Mouse (Mus musculus) layer of hippocampus, postnatal 10 days (tissue): Measurements from ENCODE around the gene Ddx6. TPM values are rescaled to one million over a fixed set of nuclear protein-coding genes. Genes with fewer than 3 reads are reported as not detected.
"Not testable (repeated sequence)": the region's sequence is repeated elsewhere in the genome, so short reads cannot be mapped to it uniquely, and the experiment has no call there.

Experiments
- DNase-seq, 2 experiments: peaks; one replicate each; pipeline ENCODE4 v3.0.0; 2021; ENCODE audit warnings: low spot score in 2 of 2
- total RNA-seq, 2 experiments: library from RNA; stranded (reverse); gene quantifications; 2 replicates each; pipeline ENCODE4 v1.2.3; 2021

Ddx6 gene
- total RNA-seq, 2 experiments from 2014 or later: 112 to 113 TPM

DNA sequence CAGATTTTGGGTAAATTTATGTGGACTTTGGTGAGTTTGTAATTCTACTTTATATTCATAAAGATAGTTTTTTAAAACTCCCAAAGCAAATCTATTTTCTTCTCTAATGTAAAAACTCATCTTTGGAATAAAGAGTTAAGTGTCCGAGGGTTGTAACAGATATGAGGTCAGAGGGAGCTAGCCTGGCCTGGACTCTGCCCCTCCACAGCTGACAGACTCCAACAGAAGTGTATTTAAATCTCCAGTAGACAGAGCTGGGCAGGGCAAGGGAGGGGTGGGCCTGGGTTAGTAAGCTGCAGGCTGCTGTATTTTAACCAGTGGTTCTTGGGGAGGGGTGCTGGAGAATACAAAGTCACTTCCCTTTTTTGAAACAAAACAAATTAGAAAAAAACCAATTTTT lies 35.3 kb downstream of the Ddx6 start:
- not testable (repeated sequence) for DNase-seq

DNA sequence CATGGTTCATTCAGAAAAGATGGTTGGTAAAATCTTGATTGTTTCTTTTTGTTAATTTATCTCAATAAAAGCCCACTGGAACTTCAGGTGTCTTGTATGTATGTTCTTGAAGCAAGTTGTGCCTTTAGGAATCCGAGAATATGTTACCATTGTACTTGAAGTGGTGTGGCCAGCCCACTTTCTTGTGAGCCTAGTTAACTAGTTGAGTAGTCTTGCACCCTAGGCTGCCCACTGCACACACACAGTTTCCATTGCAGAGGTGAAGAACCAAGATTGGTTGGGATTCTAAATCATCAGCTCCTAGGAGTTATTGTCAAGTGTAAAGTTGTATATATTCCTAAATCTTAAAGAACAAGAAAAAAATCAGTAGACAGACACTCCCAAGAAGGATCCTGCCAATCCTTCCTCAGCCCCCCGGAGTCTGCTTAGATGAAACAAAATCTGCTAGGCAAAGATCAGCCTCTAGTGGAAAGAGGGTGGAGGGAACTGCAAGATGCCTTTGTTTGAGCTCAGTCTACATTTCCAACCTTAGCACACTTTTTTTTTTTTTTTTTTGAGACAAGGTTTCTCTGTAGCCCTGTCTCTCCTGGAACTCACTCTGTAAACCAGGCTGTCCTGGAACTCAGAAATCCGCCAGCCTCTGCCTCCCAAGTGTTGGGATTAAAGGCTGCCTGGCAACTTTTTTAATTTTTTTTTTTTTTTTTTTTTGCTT lies 36.1 kb downstream of the Ddx6 start:
- no peak for DNase-seq

GRCm38 (mm10) chr9:44641616-44642015 lies 36.9 kb downstream of the Ddx6 start:
- DNase-seq: no peak

DNA sequence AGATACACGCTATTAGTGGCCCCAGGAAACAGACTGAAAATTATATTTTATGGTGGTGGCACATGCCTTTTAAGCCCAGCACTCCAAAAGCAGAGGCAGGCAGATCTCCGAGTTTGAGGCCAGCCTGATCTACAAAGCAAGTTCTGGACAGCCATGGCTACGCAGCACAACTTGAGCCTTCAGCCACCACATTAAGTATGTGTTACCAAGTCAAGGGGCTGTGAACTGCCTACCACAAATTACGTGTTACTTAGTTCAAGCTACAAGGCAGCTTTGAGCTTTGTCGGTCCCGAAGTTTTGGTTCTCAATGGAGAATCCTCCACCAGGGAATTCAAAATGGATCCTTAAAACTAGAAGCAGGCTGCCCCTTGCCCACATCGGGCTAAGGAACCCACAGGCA lies 38.4 kb downstream of the Ddx6 start:
- no peak for DNase-seq

DNA sequence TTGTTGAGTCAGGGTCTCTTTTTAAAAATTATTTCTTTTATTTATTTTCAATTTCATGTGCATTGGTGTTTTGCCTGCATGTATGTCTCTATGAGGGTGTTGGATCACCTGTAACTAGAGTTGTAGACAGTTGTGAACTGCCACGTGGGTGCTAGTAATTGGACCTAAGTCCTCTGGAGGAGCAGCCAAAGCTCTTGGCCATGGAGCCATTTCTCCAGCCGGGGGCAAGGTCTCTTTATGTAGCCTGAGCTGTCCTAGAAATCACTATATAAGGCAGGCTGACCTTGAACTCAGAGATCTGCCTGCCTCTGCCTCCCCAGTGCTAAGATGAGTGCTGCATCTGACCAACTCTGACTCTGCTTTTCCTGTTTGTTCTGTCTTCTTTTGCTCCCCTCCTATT lies 39.5 kb downstream of the Ddx6 start:
- no peak for DNase-seq

- DNase-seq: no peak
These were observed 40.8 kb downstream of the Ddx6 start for GRCm38 (mm10) chr9:44645481-44645880.

DNA sequence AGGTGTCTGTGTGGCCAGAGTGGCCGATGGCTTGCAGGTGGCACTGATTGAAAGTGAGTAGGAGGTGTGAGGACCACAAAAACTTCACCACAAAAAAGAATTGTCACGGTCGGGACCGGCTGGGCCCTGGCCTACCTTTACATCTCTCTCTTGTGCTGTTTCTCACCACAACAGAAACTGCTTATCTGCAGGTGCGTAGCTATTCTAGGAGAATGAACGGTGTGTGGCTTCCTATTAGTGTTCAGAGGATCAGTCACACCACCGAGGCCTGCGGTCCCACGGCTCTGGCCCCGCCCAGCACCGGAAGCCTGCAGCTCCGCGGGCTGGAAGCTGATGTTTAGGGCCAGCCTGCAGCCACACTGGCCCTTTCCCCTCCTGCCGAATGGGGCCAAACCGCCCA lies 41.2 kb downstream of the Ddx6 start:
- no peak for DNase-seq

- DNase-seq: no peak
These were observed 41.7 kb downstream of the Ddx6 start for GRCm38 (mm10) chr9:44646366-44646765.

GRCm38 (mm10) chr9:44647026-44647425 lies 42.3 kb downstream of the Ddx6 start:
- no peak for DNase-seq

- DNase-seq: no peak
These were observed 43.0 kb downstream of the Ddx6 start for GRCm38 (mm10) chr9:44647656-44648055.

- DNase-seq: no peak
These were observed 44.2 kb downstream of the Ddx6 start for GRCm38 (mm10) chr9:44648881-44649281.

DNA sequence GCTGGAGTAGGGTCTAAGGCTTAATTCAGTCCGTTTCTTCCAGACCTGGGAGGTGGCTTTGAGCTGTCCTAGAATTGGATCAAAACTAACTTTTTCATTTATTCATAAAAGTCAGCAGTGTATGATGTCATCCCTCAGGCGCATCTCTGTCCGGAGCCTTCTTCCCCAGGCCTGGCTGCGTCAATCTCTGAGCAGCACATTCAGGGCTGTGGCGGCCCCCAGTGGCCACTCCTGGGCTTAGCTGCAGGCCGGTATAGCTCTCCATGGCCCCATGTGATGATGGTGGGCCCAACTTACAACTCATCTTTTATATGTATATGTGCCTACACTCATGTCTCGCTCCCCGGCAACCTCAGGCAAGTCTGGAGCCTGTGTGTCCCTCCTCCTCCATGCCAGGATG lies 47.3 kb downstream of the Ddx6 start:
- DNase-seq: peak; percentile 76 to 83

DNA sequence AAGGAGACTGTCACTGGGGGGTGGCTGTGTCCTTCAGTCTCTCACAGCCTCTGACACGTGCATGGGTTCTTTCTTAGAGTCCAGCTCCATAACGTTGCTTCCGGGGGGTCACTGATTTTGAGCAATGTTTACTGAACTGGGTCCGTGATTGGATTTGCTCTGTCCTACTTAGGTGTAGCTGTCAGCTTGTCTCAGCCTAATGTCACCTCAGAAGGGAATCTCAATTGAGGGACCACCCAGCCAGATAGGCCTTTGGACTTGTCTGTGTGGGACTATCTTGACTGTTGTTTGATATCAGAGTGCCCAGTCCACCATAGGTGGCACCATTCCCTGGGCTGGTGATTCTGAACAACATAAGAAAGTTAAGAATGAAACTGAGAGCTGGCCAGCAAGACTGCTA lies 49.2 kb downstream of the Ddx6 start:
- DNase-seq: no peak

- peak; percentile 64 to 69 for DNase-seq
These were observed 50.7 kb downstream of the Ddx6 start for GRCm38 (mm10) chr9:44655098-44656066.

DNA sequence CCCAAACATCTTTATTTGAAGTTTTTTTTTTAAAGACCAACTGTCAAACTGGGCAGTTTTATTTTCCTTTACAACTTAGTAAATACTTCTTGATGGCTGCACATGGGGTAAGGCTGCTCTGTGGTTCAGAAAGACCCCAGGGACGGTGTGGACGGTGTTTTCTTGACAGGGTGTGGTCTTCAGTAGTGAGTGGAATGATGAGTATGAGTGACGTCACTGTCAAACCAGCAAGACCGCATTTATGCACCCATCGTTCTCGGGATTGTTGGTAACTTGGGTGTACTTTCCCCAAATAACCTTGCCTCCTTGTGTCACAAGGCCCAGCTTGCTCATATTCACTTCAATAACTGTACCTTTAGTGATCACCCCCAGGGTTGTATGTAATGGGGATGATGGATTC lies 59.0 kb downstream of the Ddx6 start:
- no peak for DNase-seq

- DNase-seq: no peak
These were observed 66.7 kb downstream of the Ddx6 start for GRCm38 (mm10) chr9:44671416-44671815.

DNA sequence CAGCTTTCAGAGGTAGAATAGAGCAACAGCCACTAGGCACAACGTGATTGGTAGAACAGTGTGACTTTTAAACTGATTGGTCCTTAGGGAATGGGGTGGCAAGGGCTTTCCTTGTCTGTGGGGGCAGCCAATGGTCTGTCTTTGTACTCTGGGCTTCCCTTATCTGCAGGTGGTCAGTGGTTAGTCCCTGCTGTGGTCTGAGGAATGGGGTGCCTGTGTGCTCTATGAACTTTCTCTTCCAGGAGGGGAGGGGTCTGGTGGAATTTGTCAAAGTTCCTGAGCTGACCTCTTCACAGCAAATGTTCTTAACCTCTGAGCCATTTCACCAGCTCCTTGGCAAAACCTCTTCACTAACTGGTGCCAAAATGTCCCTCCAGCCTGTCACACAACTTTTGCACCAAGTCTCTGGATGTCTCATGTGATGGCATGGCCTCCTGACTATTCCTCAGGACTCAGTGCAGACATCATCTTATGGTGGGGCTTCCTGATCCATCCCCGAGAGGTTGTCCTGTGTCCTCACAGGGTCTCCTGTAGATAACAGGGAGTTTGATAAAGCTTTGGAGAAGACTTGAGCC lies 67.7 kb downstream of the Ddx6 start:
- DNase-seq: no peak

- no peak for DNase-seq
These were observed 68.3 kb downstream of the Ddx6 start, which contains the start of gene Treh for GRCm38 (mm10) chr9:44673005-44673404. Treh (plus strand) TSS chr9:44673233.

DNA sequence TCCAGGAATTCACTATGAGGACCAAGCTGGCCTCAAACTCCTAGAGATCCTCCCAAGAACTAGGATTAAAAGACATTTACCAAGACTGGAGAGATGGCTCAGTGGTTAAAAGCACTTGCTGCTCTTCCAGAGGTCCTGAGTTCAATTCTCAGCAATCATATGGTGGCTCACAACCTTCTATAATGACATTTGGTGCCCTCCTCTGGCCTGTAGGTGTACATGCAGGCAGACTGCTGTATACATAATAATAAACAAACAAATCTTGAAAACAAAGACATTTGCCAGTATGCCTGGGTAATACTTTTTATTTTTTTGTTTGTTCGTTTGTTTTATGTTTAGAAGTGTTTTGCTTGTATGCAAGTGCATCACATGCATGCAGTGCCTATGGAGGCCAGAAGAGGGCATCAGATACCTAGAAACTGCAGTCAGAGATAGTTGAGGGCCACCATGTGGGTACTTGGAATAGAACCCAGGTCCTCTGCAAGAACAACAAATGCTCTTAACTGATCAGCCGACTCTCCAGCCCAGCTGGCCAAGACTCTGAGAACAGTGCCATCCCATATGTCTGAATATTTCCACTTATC lies 73.7 kb downstream of the Ddx6 start:
- DNase-seq: no peak

GRCm38 (mm10) chr9:44679565-44679964 lies 74.9 kb downstream of the Ddx6 start:
- DNase-seq: no peak

DNA sequence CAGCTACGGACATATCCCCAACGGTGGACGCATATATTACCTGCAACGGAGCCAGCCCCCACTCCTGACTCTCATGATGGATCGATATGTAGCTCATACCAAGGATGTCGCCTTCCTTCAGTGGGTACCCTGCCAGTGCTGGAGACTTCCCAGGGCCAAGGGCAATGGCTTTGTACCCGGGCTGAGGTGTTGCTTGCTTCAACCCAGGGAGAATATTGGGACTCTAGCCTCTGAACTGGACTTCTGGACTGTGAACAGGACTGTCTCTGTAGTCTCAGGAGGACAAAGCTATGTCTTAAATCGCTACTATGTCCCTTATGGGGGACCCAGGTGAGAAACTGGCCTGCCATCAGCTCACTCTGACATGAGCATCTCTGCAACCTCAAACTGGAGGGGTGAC lies 78.4 kb downstream of the Ddx6 start:
- DNase-seq: no peak
